Mouse (Mus musculus) neural tube, embryonic 15.5 days (tissue): ENCODE measurements at regions not wholly inside any gene's neighbourhood (a gene's known extent, or its start where the extent isn't known, plus 50 kb on each side); places are given as distances from the start of the nearest gene placed in this dataset.
A peak's percentile ranks its signal among the peaks of the same experiment; 100 is the strongest.

Experiments used
- ATAC-seq: fragments of 200-750 bp; cut with Nextera tagmentation; 2 replicates; pipeline ENCODE4 v1.8.0; 2017; ENCODE audit warnings: mild to moderate bottlenecking, moderate TSS enrichment, moderate library complexity; ENCODE audit not compliant: low FRiP score
- H3K27ac ChIP-seq: fragments of 300-500 bp; sonication (generic); replicated peaks from 2 replicates; pipeline ENCODE4 v1.5.1; 2015; ENCODE audit warnings: mild to moderate bottlenecking, inconsistent platforms
- H3K27me3 ChIP-seq: fragments of 300-500 bp; sonication (generic); replicated peaks from 2 replicates; pipeline ENCODE4 v1.6.1; 2015; ENCODE audit warnings: inconsistent platforms
- H3K36me3 ChIP-seq: fragments of 300-500 bp; sonication (generic); 2 replicates; pipeline ENCODE4 v1.6.1; 2015; ENCODE audit warnings: inconsistent platforms
- H3K4me1 ChIP-seq: fragments of 300-500 bp; sonication (generic); 2 replicates; pipeline ENCODE4 v1.6.1; 2015; ENCODE audit warnings: inconsistent platforms
- H3K4me2 ChIP-seq: fragments of 300-500 bp; sonication (generic); 2 replicates; pipeline ENCODE4 v1.6.1; 2015; ENCODE audit warnings: inconsistent platforms, mild to moderate bottlenecking, moderate library complexity
- H3K4me3 ChIP-seq: fragments of 300-500 bp; sonication (generic); replicated peaks from 2 replicates; pipeline ENCODE4 v1.5.1; 2015; ENCODE audit warnings: mild to moderate bottlenecking, inconsistent platforms
- H3K9ac ChIP-seq: fragments of 300-500 bp; sonication (generic); replicated peaks from 2 replicates; pipeline ENCODE4 v1.6.1; 2015; ENCODE audit warnings: mild to moderate bottlenecking, inconsistent platforms
- H3K9me3 ChIP-seq: fragments of 300-500 bp; sonication (generic); replicated peaks from 2 replicates; pipeline ENCODE4 v1.6.1; 2016; ENCODE audit warnings: inconsistent platforms
- WGBS: fragments of 180-500 bp; shearing (Covaris S2); methylation state at CpG from one replicate; pipeline ENCODE4 v1.1.7; 2015; ENCODE audit warnings: mixed read lengths; 5-methylcytosine and 5-hydroxymethylcytosine counted together

GRCm38 (mm10) chr17:85818098-85818855, 130.2 kb upstream of the Six2 start:
- WGBS, result 55% methylated on average over 17 of the region's 17 CpGs

GRCm38 (mm10) chr17:85816521-85816920, 128.4 kb upstream of the Six2 start:
- H3K9me3 ChIP-seq, result no peaks in the 10 kb centered on the region
- no peak overlapping the region for H3K27ac ChIP-seq
- H3K4me3 ChIP-seq, result no peak overlapping the region
- H3K4me2 ChIP-seq, result no peak overlapping the region
- peaks cover 8% of the 10 kb centered on the region for H3K4me1 ChIP-seq
- ATAC-seq, result no peak
- WGBS, result 94% methylated on average over 8 of the region's 8 CpGs
- no peaks in the 10 kb centered on the region; the same call in 1 of the 2 replicates for H3K27me3 ChIP-seq
- no peak overlapping the region for H3K9ac ChIP-seq
- no peaks in the 10 kb centered on the region for H3K36me3 ChIP-seq

More at GRCm38 (mm10) chr17:85818098-85818855, 130.2 kb upstream of the Six2 start:
- no peak overlapping the region for H3K27ac ChIP-seq
- H3K9me3 ChIP-seq, result no peaks in the 10 kb centered on the region
- no peaks in the 10 kb centered on the region for H3K36me3 ChIP-seq
- peak overlapping the region; percentile 9; the same call in 1 of the 2 replicates for H3K4me2 ChIP-seq
- H3K4me3 ChIP-seq, result no peak overlapping the region
- H3K9ac ChIP-seq, result no peak overlapping the region
- ATAC-seq, result no peak
- peaks cover 14% of the 10 kb centered on the region for H3K4me1 ChIP-seq
- H3K27me3 ChIP-seq, result no peaks in the 10 kb centered on the region; the same call in 1 of the 2 replicates

- ATAC-seq, result no peak
- 92% methylated on average over 8 of the region's 8 CpGs for WGBS
- H3K4me2 ChIP-seq, result no peak overlapping the region
- H3K4me3 ChIP-seq, result no peak overlapping the region
- peaks cover 8% of the 10 kb centered on the region for H3K4me1 ChIP-seq
- no peaks in the 10 kb centered on the region; the same call in 1 of the 2 replicates for H3K27me3 ChIP-seq
- H3K36me3 ChIP-seq, result no peaks in the 10 kb centered on the region
- no peaks in the 10 kb centered on the region for H3K9me3 ChIP-seq
- no peak overlapping the region for H3K27ac ChIP-seq
- no peak overlapping the region for H3K9ac ChIP-seq
Measured at GRCm38 (mm10) chr17:85816056-85816455, 128.0 kb upstream of the Six2 start.

DNA sequence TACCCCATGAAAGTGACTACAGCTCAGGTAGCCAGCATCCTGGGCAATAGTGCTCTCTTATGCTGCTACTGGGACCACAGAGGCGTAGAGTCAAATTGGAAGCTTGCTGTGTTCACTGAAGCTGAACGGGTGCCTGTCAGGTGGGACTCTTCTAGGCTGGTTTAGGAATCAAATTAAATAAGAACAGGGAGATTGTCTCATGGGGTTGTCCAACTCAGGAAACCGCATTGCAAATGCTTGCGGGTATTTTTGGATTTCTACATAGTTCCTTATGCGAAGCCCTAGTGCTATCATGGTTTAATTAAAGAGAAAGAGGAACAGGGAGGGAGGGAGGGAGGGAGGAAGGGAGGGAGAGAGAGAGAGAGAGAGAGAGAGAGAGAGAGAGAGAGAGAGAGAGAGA, 120.5 kb upstream of the Six2 start:
- Histone ChIP-seq H3K4me1 (no peaks in the 10 kb centered on the region), H3K9ac (no peak overlapping the region), H3K9me3 (no peaks in the 10 kb centered on the region), H3K27me3 (peaks cover 21% of the 10 kb centered on the region), H3K4me2 (no peak overlapping the region), H3K4me3 (no peak overlapping the region), H3K36me3 (no peaks in the 10 kb centered on the region), H3K27ac (no peak overlapping the region)
- ATAC-seq, result no peak
- WGBS, result 53% methylated on average over 5 of the region's 5 CpGs

GRCm38 (mm10) chr17:85805726-85806359, 117.8 kb upstream of the Six2 start:
- Histone ChIP-seq H3K4me2 (no peak overlapping the region), H3K27me3 (peaks cover 44% of the 10 kb centered on the region), H3K27ac (no peak overlapping the region), H3K9me3 (no peaks in the 10 kb centered on the region), H3K4me1 (peaks cover under 1% of the 10 kb centered on the region; the same call in 1 of the 2 replicates), H3K9ac (no peak overlapping the region), H3K36me3 (no peaks in the 10 kb centered on the region), H3K4me3 (no peak overlapping the region)
- ATAC-seq, result no peak
- 51% methylated on average over 13 of the region's 13 CpGs for WGBS

GRCm38 (mm10) chr17:85804631-85805030, 116.6 kb upstream of the Six2 start:
- Histone ChIP-seq H3K36me3 (no peaks in the 10 kb centered on the region), H3K9ac (no peak overlapping the region), H3K27ac (no peak overlapping the region), H3K4me3 (no peak overlapping the region), H3K4me1 (peaks cover 13% of the 10 kb centered on the region), H3K4me2 (no peak overlapping the region), H3K9me3 (no peaks in the 10 kb centered on the region), H3K27me3 (peaks cover 52% of the 10 kb centered on the region)
- 61% methylated on average over 4 of the region's 4 CpGs for WGBS
- no peak for ATAC-seq

GRCm38 (mm10) chr17:85801734-85802133, 113.7 kb upstream of the Six2 start:
- no peak for ATAC-seq
- no peak overlapping the region for H3K4me2 ChIP-seq
- no peaks in the 10 kb centered on the region for H3K9me3 ChIP-seq
- H3K4me3 ChIP-seq, result no peak overlapping the region
- 91% methylated on average over 8 of the region's 8 CpGs for WGBS
- no peaks in the 10 kb centered on the region for H3K36me3 ChIP-seq
- H3K27me3 ChIP-seq, result peaks cover 67% of the 10 kb centered on the region
- no peak overlapping the region for H3K27ac ChIP-seq
- no peak overlapping the region for H3K9ac ChIP-seq
- H3K4me1 ChIP-seq, result peaks cover 21% of the 10 kb centered on the region

DNA sequence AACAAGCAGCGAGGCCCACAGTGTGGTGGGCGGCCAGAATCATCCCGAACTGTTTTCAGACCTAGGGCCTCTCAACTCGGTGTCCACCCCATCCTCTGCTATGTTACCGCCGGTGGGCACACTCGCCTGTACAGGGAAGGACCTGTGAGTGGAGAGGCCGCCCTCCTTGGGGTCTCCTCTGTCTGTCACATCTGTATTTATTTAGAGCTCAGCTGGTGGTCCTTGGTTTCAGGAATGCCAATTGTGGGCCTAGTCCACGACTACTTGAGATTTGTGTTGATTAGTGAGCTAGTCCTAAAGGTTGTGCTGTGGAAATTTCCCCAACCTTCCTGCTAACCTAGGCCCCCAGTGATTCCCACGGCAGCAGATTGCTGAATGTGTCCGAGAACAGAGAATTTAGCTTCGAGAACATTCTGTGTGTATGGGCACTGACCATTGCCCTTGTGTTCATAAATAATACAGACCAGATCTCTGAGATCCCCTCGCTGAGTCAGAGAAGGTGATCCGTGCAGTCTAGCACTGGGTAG, 113.1 kb upstream of the Six2 start:
- peak overlapping the region; percentile 94; the same call in 1 of the 2 replicates for H3K4me2 ChIP-seq
- H3K9ac ChIP-seq, result no peak overlapping the region
- no peaks in the 10 kb centered on the region for H3K36me3 ChIP-seq
- H3K4me1 ChIP-seq, result peaks cover 21% of the 10 kb centered on the region
- H3K9me3 ChIP-seq, result no peaks in the 10 kb centered on the region
- peaks cover 62% of the 10 kb centered on the region for H3K27me3 ChIP-seq
- H3K4me3 ChIP-seq, result no peak overlapping the region
- WGBS, result 40% methylated on average over 14 of the region's 14 CpGs
- no peak overlapping the region for H3K27ac ChIP-seq
- no peak for ATAC-seq

DNA sequence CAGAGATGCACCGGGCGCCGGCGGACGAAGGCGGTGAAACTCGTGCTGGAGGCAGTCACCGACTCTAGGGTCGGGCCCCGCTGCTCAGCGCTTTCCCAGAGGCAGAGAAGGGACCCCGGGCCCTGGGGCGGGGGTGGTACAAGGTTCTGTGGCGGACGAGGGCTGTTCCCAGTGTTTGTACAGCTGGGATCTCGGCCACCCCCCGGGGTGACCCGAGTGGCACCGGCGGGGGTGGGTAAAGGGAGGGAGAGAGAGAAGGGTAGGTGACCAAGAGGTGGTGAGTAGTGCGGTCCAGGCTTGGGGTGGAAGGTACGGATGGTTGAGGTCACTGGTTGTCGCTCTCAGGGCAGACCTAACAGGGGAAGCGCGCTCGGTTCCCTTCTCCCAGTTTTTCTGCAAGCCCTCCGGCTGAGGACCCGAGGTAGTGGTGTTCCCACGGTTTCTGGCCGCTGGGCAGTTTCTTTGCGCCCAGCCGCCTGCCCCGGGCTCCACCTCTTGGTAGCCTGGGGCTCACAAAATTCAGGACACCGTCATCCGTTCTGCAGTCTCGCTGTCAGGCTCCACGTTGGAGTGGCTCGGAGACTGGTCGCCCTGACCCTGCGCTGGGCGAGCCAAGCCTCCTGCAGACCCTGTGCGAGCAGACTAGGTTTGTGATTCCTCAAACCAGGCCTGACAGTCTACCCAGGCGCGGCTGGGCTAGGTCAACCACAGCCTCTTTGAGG, 112.4 kb upstream of the Six2 start:
- Histone ChIP-seq H3K4me1 (peaks cover 21% of the 10 kb centered on the region), H3K4me2 (peak overlapping the region; percentile 94), H3K27ac (no peak overlapping the region), H3K27me3 (peaks cover 61% of the 10 kb centered on the region), H3K36me3 (no peaks in the 10 kb centered on the region), H3K9me3 (no peaks in the 10 kb centered on the region), H3K9ac (peak overlapping the region; percentile 33), H3K4me3 (peak overlapping the region; percentile 46)
- ATAC-seq, result peak; percentile 63; the same call in 1 of the 2 replicates
- 3% methylated on average over 44 of the region's 44 CpGs for WGBS

DNA sequence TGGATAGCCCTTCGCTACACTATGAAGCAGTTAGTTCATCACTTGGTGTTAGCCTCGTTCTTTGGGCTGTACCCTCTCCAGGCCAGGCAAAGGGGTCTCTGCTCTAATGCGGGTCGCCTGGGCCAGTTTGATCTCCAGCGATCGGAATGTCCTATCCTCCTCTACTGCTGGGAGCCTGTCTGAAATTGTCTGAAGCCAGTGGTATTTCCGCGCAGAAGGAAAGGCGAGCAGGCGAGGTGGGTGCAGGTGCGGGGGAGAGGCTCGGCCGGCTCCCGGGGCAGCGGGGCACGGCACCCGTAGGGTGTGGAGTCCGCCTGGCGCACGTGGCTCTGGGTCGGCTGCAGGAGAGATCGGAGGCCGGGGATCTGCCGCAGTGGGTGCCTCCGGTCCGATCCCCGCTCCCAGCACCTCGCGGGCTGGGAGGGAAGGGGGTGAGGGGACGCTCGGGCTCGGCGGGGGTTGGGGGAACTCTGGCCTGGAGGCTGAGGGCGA, 111.8 kb upstream of the Six2 start:
- H3K27ac ChIP-seq, result no peak overlapping the region
- H3K36me3 ChIP-seq, result no peaks in the 10 kb centered on the region
- peak overlapping the region; percentile 33 for H3K9ac ChIP-seq
- under 1% methylated on average over 34 of the region's 34 CpGs for WGBS
- peak overlapping the region; percentile 94 for H3K4me2 ChIP-seq
- peaks cover 56% of the 10 kb centered on the region for H3K27me3 ChIP-seq
- H3K4me3 ChIP-seq, result peak overlapping the region; percentile 46
- ATAC-seq, result peak; percentile 47; the same call in 1 of the 2 replicates
- H3K4me1 ChIP-seq, result peaks cover 21% of the 10 kb centered on the region
- no peaks in the 10 kb centered on the region for H3K9me3 ChIP-seq

DNA sequence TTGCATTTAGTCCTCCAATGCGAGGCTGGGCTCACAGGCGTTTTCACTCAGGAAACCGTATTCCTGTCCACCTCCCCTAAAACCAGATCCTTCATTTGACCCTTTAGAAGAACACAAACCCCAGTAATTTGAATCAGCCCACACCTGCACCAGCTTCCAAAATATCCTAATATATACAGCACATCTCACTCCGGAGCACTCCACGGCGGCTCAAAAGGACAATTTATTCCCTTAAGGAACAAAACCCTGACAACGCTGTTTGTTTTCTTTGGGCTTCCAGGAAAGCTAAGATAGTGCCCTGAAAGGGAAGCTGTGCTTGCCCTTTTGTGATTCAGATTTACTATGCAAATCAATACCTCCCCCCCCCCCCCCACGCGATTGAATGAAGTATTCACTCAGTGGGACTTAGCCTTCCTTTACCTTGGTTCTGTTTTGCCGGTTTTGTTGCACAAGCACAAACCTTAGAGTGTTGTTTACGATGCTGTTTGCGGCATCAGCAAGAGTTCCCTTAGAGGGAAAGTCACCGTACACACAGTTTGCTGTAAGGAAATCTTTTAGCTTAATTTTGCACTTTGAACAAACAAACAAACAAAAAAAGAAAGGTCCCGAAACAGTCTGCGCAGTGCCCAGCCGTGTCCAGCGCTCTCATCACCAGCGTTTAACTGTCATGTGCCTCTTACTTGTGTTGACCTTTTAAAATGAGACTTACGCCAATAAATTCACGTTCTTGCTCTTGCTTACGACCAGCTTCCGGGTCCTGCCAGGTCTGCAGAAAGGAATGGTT, 111.2 kb upstream of the Six2 start:
- Histone ChIP-seq H3K27ac (no peak overlapping the region), H3K4me3 (peak overlapping the region; percentile 46), H3K4me1 (peaks cover 21% of the 10 kb centered on the region), H3K9me3 (no peaks in the 10 kb centered on the region), H3K36me3 (no peaks in the 10 kb centered on the region), H3K27me3 (peaks cover 58% of the 10 kb centered on the region), H3K4me2 (peak overlapping the region; percentile 94), H3K9ac (peak overlapping the region; percentile 33; the same call in 1 of the 2 replicates)
- 1% methylated on average over 22 of the region's 22 CpGs for WGBS
- no peak for ATAC-seq
